Mouse (Mus musculus): ENCODE measurements around the gene Cisd1. TPM values are rescaled to one million over a fixed set of nuclear protein-coding genes. Genes with fewer than 3 reads are reported as not detected.

Cisd1 gene
- polyA plus RNA-seq, 1 experiment from 2014 or later, result 93.0 TPM

GRCm38 (mm10) chr10:71347509-71347949, 2.8 kb upstream of the Cisd1 start, which contains the start of gene Ipmk:
TSS of gene Ipmk (plus strand) at chr10:71347763.
- WGBS, result under 1% methylated on average over 49 of the region's 49 CpGs
- H3K4me3 ChIP-seq, result peak within 1 kb of the TSS; percentile 80
- H3K4me1 ChIP-seq, result peaks cover 28% of the 10 kb centered on the region
- H3K36me3 ChIP-seq, result no peaks in the 10 kb centered on the region
- peak within 1 kb of the TSS; percentile 82 for H3K27ac ChIP-seq
- no peaks in the 10 kb centered on the region for H3K9me3 ChIP-seq
- peak within 1 kb of the TSS; percentile 85 for H3K4me2 ChIP-seq
- peak within 1 kb of the TSS; percentile 79 for H3K9ac ChIP-seq
- ATAC-seq (ENCODE audit: borderline replicate concordance, extremely low read depth, low FRiP score, low TSS enrichment), result peak; percentile 94
- no peaks in the 10 kb centered on the region for H3K27me3 ChIP-seq

- Histone ChIP-seq H3K27me3 (no peaks in the 10 kb centered on the region), H3K4me2 (peak overlapping the region; percentile 85), H3K27ac (peak overlapping the region; percentile 80), H3K9ac (peak overlapping the region; percentile 79), H3K36me3 (no peaks in the 10 kb centered on the region), H3K4me1 (peaks cover 28% of the 10 kb centered on the region), H3K9me3 (no peaks in the 10 kb centered on the region), H3K4me3 (peak overlapping the region; percentile 80)
- no peak; the same call in 1 of the 2 replicates for ATAC-seq (ENCODE audit: borderline replicate concordance, extremely low read depth, low FRiP score, low TSS enrichment)
- 10% methylated on average over 13 of the region's 13 CpGs for WGBS
These were observed 2.2 kb upstream of the Cisd1 start for GRCm38 (mm10) chr10:71346722-71347508.

- no peak for ATAC-seq (ENCODE audit: borderline replicate concordance, extremely low read depth, low FRiP score, low TSS enrichment)
- WGBS, result 58% methylated on average over 2 of the region's 2 CpGs
- no peak overlapping the region for H3K9ac ChIP-seq
- H3K4me3 ChIP-seq, result no peak overlapping the region
- H3K4me1 ChIP-seq, result peaks cover 28% of the 10 kb centered on the region
- H3K27me3 ChIP-seq, result no peaks in the 10 kb centered on the region
- H3K4me2 ChIP-seq, result no peak overlapping the region
- no peak overlapping the region for H3K27ac ChIP-seq
- no peaks in the 10 kb centered on the region for H3K36me3 ChIP-seq
- H3K9me3 ChIP-seq, result no peaks in the 10 kb centered on the region
These were observed 1.4 kb upstream of the Cisd1 start for GRCm38 (mm10) chr10:71346106-71346505.

- Histone ChIP-seq H3K27me3 (no peaks in the 10 kb centered on the region), H3K9ac (peak overlapping the region; percentile 81), H3K4me1 (peaks cover 27% of the 10 kb centered on the region), H3K9me3 (no peaks in the 10 kb centered on the region), H3K4me2 (peak overlapping the region; percentile 80), H3K4me3 (peak overlapping the region; percentile 74), H3K27ac (no peak overlapping the region), H3K36me3 (no peaks in the 10 kb centered on the region)
- WGBS, result 19% methylated on average over 14 of the region's 14 CpGs
- ATAC-seq (ENCODE audit: borderline replicate concordance, extremely low read depth, low FRiP score, low TSS enrichment), result no peak
These were observed 1.0 kb downstream of the Cisd1 start for GRCm38 (mm10) chr10:71343567-71344265.

- Histone ChIP-seq H3K9ac (no peak overlapping the region), H3K4me1 (peaks cover 29% of the 10 kb centered on the region), H3K27ac (no peak overlapping the region), H3K4me3 (no peak overlapping the region), H3K27me3 (no peaks in the 10 kb centered on the region), H3K4me2 (no peak overlapping the region), H3K9me3 (no peaks in the 10 kb centered on the region), H3K36me3 (no peaks in the 10 kb centered on the region)
- WGBS, result 89% methylated on average over 3 of the region's 3 CpGs
- ATAC-seq (ENCODE audit: borderline replicate concordance, extremely low read depth, low FRiP score, low TSS enrichment), result no peak
These were observed 1.6 kb downstream of the Cisd1 start for GRCm38 (mm10) chr10:71343130-71343529.

- no peak overlapping the region for H3K9ac ChIP-seq
- no peaks in the 10 kb centered on the region for H3K36me3 ChIP-seq
- H3K4me3 ChIP-seq, result no peak overlapping the region
- no peaks in the 10 kb centered on the region for H3K9me3 ChIP-seq
- peaks cover 28% of the 10 kb centered on the region for H3K4me1 ChIP-seq
- H3K4me2 ChIP-seq, result no peak overlapping the region
- no peak overlapping the region for H3K27ac ChIP-seq
- WGBS, result 69% methylated on average over 7 of the region's 7 CpGs
- H3K27me3 ChIP-seq, result no peaks in the 10 kb centered on the region
- ATAC-seq (ENCODE audit: borderline replicate concordance, extremely low read depth, low FRiP score, low TSS enrichment), result no peak
These were observed 2.5 kb downstream of the Cisd1 start for GRCm38 (mm10) chr10:71342030-71342805.

GRCm38 (mm10) chr10:71341290-71341689, 3.5 kb downstream of the Cisd1 start:
- WGBS, result 93% methylated on average over 9 of the region's 9 CpGs
- H3K27ac ChIP-seq, result no peak overlapping the region

GRCm38 (mm10) chr10:71340195-71340594, 4.6 kb downstream of the Cisd1 start:
- no peak overlapping the region for H3K9ac ChIP-seq
- H3K4me1 ChIP-seq, result peaks cover 22% of the 10 kb centered on the region
- WGBS, result 56% methylated on average over 2 of the region's 2 CpGs
- peaks cover 6% of the 10 kb centered on the region; the same call in 1 of the 2 replicates for H3K36me3 ChIP-seq
- H3K27ac ChIP-seq, result no peak overlapping the region
- no peaks in the 10 kb centered on the region for H3K27me3 ChIP-seq
- ATAC-seq (ENCODE audit: borderline replicate concordance, extremely low read depth, low FRiP score, low TSS enrichment), result no peak
- H3K4me3 ChIP-seq, result no peak overlapping the region
- no peak overlapping the region for H3K4me2 ChIP-seq
- H3K9me3 ChIP-seq, result no peaks in the 10 kb centered on the region

More at GRCm38 (mm10) chr10:71341290-71341689, 3.5 kb downstream of the Cisd1 start:
- Histone ChIP-seq H3K4me2 (no peak overlapping the region), H3K4me3 (no peak overlapping the region), H3K27me3 (no peaks in the 10 kb centered on the region), H3K36me3 (no peaks in the 10 kb centered on the region), H3K9me3 (no peaks in the 10 kb centered on the region), H3K4me1 (peaks cover 25% of the 10 kb centered on the region), H3K9ac (no peak overlapping the region)
- no peak for ATAC-seq (ENCODE audit: borderline replicate concordance, extremely low read depth, low FRiP score, low TSS enrichment)

GRCm38 (mm10) chr10:71339463-71339862, 5.3 kb downstream of the Cisd1 start:
- peaks cover 19% of the 10 kb centered on the region for H3K4me1 ChIP-seq
- ATAC-seq (ENCODE audit: borderline replicate concordance, extremely low read depth, low FRiP score, low TSS enrichment), result no peak
- WGBS, result 57% methylated on average over 4 of the region's 4 CpGs

GRCm38 (mm10) chr10:71338156-71338905, 6.4 kb downstream of the Cisd1 start:
- Histone ChIP-seq H3K27me3 (no peaks in the 10 kb centered on the region), H3K4me1 (peaks cover 11% of the 10 kb centered on the region), H3K27ac (0 out of 2 replicates have a peak overlapping the region, but pooled peaks have one; percentile 8), H3K9me3 (no peaks in the 10 kb centered on the region), H3K36me3 (peaks cover 10% of the 10 kb centered on the region; the same call in 1 of the 2 replicates), H3K4me2 (no peak overlapping the region), H3K4me3 (no peak overlapping the region), H3K9ac (no peak overlapping the region)
- 58% methylated on average over 8 of the region's 8 CpGs for WGBS
- no peak for ATAC-seq (ENCODE audit: borderline replicate concordance, extremely low read depth, low FRiP score, low TSS enrichment)

More at GRCm38 (mm10) chr10:71339463-71339862, 5.3 kb downstream of the Cisd1 start:
- H3K9me3 ChIP-seq, result no peaks in the 10 kb centered on the region
- no peak overlapping the region for H3K27ac ChIP-seq
- H3K27me3 ChIP-seq, result no peaks in the 10 kb centered on the region
- H3K4me2 ChIP-seq, result no peak overlapping the region
- peaks cover 6% of the 10 kb centered on the region; the same call in 1 of the 2 replicates for H3K36me3 ChIP-seq
- no peak overlapping the region for H3K4me3 ChIP-seq
- H3K9ac ChIP-seq, result no peak overlapping the region

GRCm38 (mm10) chr10:71337733-71338132, 7.0 kb downstream of the Cisd1 start:
- peaks cover 11% of the 10 kb centered on the region for H3K4me1 ChIP-seq
- no peak overlapping the region for H3K27ac ChIP-seq
- no peaks in the 10 kb centered on the region for H3K9me3 ChIP-seq
- WGBS, result 78% methylated on average over 2 of the region's 2 CpGs
- no peaks in the 10 kb centered on the region for H3K27me3 ChIP-seq
- ATAC-seq (ENCODE audit: borderline replicate concordance, extremely low read depth, low FRiP score, low TSS enrichment), result no peak
- H3K9ac ChIP-seq, result no peak overlapping the region
- H3K36me3 ChIP-seq, result peaks cover 10% of the 10 kb centered on the region; the same call in 1 of the 2 replicates
- no peak overlapping the region for H3K4me2 ChIP-seq
- no peak overlapping the region for H3K4me3 ChIP-seq
